Mouse (Mus musculus) liver, adult 2 months (tissue): ENCODE data around the gene Ciao2a.

Experiments used
- CTCF ChIP-seq: fragments of 200-500 bp; IDR thresholded peaks from 2 replicates; pipeline ENCODE4 v1.5.1; 2011; ENCODE audit warnings: low read depth, low read length, control low read depth
- POLR2A ChIP-seq: fragments of 200-500 bp; IDR thresholded peaks from 2 replicates; pipeline ENCODE4 v1.6.1; 2011; ENCODE audit warnings: low read length, control low read depth; ENCODE audit not compliant: insufficient read depth; ENCODE audit errors: extremely low read depth

GRCm38 (mm10) chr9:66109574-66109973 lies 16.8 kb upstream of the Ciao2a start:
- TF ChIP-seq CTCF: no peak
- no peak for TF ChIP-seq POLR2A
